Mouse (Mus musculus): ENCODE data around the gene Tex44.

DNA sequence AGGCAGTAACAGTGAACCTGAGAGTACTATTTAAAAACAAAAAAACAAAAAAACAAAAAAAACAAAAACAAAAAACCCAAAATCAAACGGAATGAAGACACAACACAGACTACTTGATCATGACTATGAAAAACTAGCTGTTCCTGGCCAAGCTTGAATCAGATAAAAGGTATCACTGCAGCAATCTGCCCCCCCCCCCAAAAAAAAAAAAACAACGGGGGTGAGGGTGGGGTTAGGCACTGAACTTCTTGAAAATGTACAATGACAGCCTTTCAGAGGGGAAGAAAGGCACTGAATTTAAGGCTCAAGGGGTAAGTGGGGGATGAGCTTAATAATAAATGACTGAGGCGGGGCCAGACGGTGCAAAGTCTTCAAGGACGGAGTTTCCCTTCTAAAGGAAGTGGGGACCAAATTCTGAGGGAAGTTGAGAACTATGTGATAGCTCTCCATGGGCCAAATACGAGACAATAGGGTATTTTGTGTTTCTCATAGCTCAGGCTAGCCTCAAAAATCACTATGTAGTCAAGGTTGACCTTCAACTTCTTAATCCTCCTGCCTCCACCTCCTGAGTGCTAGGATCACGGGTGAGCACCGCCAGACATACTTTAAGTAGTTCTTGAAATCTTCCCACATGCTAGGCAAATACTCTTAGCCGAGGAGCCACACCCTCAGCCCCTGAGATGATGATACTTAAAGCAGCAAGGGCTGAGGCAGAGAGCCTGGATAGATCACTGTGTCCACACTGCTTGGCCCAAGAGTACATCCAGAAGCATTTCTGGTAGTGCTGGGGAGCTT, 11.3 kb downstream of the Tex44 start:
- no peak for TF ChIP-seq CTCF (IDR thresholded peaks at IDR 0.05; ENCODE audit: extremely low read depth, insufficient read depth, insufficient read length, insufficient replicate concordance)
- TF ChIP-seq POLR2A (IDR thresholded peaks at IDR 0.05; ENCODE audit: low read depth, low read length), result no peak
